Comparison of ENCODE assay signal across 7 mouse cellular contexts in genomic region chr5:120578504-120579081, GRCm38 (mm10). TPM values are rescaled to one million over a fixed set of nuclear protein-coding genes. Genes with fewer than 3 reads are reported as not detected.
A peak's percentile ranks its signal among the peaks of the same experiment; 100 is the strongest.
DNase-seq lines count a peak whose midpoint lies in the region; ATAC-seq and TF ChIP-seq lines count a peak whose summit lies in the region.

No protein-coding gene starts in this region.

- H3K9ac ChIP-seq in MEL (ENCODE audit: control insufficient read depth, low read depth, low read length, poor library complexity, severe bottlenecking): peak overlapping the region; percentile 42
- H3K9ac ChIP-seq in forebrain, embryonic 15.5 days (replicated peaks): no peak overlapping the region
- no peak overlapping the region for H3K9ac ChIP-seq in hindbrain, embryonic 13.5 days
- peak overlapping the region; percentile 19; the same call in 1 of the 2 replicates for H3K9ac ChIP-seq in neural tube, embryonic 13.5 days

- no peak for TF ChIP-seq CTCF in MEL (IDR thresholded peaks at IDR 0.05 in 2 of 3, conservative IDR thresholded peaks at IDR 0.05 in 1 of 3; ENCODE audit: control insufficient read depth in 1 of 3, insufficient read depth in 1 of 3, low read depth in 2 of 3, low read length in 3 of 3, poor library complexity in 1 of 3, severe bottlenecking in 1 of 3)

- ATAC-seq in forebrain, embryonic 15.5 days (replicated peaks): no peak
- no peak for ATAC-seq in hindbrain, embryonic 13.5 days (ENCODE audit: low FRiP score)
- no peak for ATAC-seq in neural tube, embryonic 13.5 days (ENCODE audit: low read depth)

- no peak overlapping the region for H3K4me2 ChIP-seq in forebrain, embryonic 15.5 days (replicated peaks)
- peak overlapping the region; percentile 4; the same call in 1 of the 2 replicates for H3K4me2 ChIP-seq in hindbrain, embryonic 13.5 days
- no peak overlapping the region for H3K4me2 ChIP-seq in neural tube, embryonic 13.5 days

- 58% methylated on average over 12 of the region's 12 CpGs for WGBS in forebrain, embryonic 15.5 days
- WGBS in hindbrain, embryonic 13.5 days: 56% methylated on average over 12 of the region's 12 CpGs
- WGBS in neural tube, embryonic 13.5 days: 48% methylated on average over 12 of the region's 12 CpGs

- H3K27ac ChIP-seq in MEL (ENCODE audit: control insufficient read depth, low read depth, low read length): peak overlapping the region; percentile 65
- H3K27ac ChIP-seq in forebrain, embryonic 15.5 days (replicated peaks): 0 out of 2 replicates have a peak overlapping the region, but pooled peaks have one; percentile 9
- peak overlapping the region; percentile 79 for H3K27ac ChIP-seq in hindbrain, embryonic 13.5 days
- H3K27ac ChIP-seq in neural tube, embryonic 13.5 days (replicated peaks): peak overlapping the region; percentile 85

- peaks cover 13 to 24% of the 10 kb centered on the region in 2 experiments for H3K4me1 ChIP-seq in MEL (ENCODE audit: control insufficient read depth in 1 of 2, insufficient read depth in 2 of 2, low read length in 2 of 2)
- H3K4me1 ChIP-seq in forebrain, embryonic 15.5 days: peaks cover 23% of the 10 kb centered on the region
- H3K4me1 ChIP-seq in hindbrain, embryonic 13.5 days (replicated peaks): peaks cover 35% of the 10 kb centered on the region
- peaks cover 71% of the 10 kb centered on the region for H3K4me1 ChIP-seq in neural tube, embryonic 13.5 days (replicated peaks)

- no peaks in the 10 kb centered on the region for H3K27me3 ChIP-seq in MEL (ENCODE audit: control insufficient read depth in 1 of 2, insufficient read depth in 2 of 2, low read length in 2 of 2)
- no peaks in the 10 kb centered on the region for H3K27me3 ChIP-seq in forebrain, embryonic 15.5 days
- no peaks in the 10 kb centered on the region for H3K27me3 ChIP-seq in hindbrain, embryonic 13.5 days
- no peaks in the 10 kb centered on the region for H3K27me3 ChIP-seq in neural tube, embryonic 13.5 days

- peak in 1 of 2 experiments; percentile 5; a peak in 1 of 4 replicates for TF ChIP-seq EP300 in MEL (IDR thresholded peaks at IDR 0.05; ENCODE audit: low read depth in 1 of 2, low read length in 2 of 2)

- DNase-seq in B cell, adult 2 months: peak; percentile 56 to 63
- DNase-seq in MEL (ENCODE audit: low read depth, low spot score) (peak; percentile 62), liver (peak; percentile 57)
- no peak for DNase-seq in left cerebral cortex, adult 9 months (ENCODE audit: low spot score in 2 of 2)

- H3K36me3 ChIP-seq in MEL (ENCODE audit: control insufficient read depth in 1 of 2, insufficient read depth in 2 of 2, low read length in 2 of 2): peaks cover 0 to 28% of the 10 kb centered on the region in 2 experiments; a peak in 2 of 4 replicates
- H3K36me3 ChIP-seq in forebrain, embryonic 15.5 days: peaks cover 3% of the 10 kb centered on the region; the same call in 1 of the 2 replicates
- peaks cover 15% of the 10 kb centered on the region for H3K36me3 ChIP-seq in hindbrain, embryonic 13.5 days
- H3K36me3 ChIP-seq in neural tube, embryonic 13.5 days: peaks cover 17% of the 10 kb centered on the region

- no peak for TF ChIP-seq POLR2A in MEL (IDR thresholded peaks at IDR 0.05; ENCODE audit: control insufficient read depth in 1 of 2, insufficient read depth in 1 of 2, low read depth in 1 of 2, low read length in 2 of 2, poor library complexity in 1 of 2)

- no peak for TF ChIP-seq RAD21 in MEL (IDR thresholded peaks at IDR 0.05; ENCODE audit: low read depth, low read length)

- H3K9me3 ChIP-seq in MEL (replicated peaks; ENCODE audit: insufficient read depth, low read length): no peaks in the 10 kb centered on the region
- no peaks in the 10 kb centered on the region for H3K9me3 ChIP-seq in forebrain, embryonic 15.5 days
- no peaks in the 10 kb centered on the region for H3K9me3 ChIP-seq in hindbrain, embryonic 13.5 days
- H3K9me3 ChIP-seq in neural tube, embryonic 13.5 days: no peaks in the 10 kb centered on the region

- peak overlapping the region in 1 of 2 experiments; percentile 0; a peak in 1 of 4 replicates for H3K4me3 ChIP-seq in MEL (ENCODE audit: control insufficient read depth in 1 of 2, insufficient read depth in 1 of 2, low read depth in 2 of 2, low read length in 2 of 2)
- H3K4me3 ChIP-seq in forebrain, embryonic 15.5 days: no peak overlapping the region
- H3K4me3 ChIP-seq in hindbrain, embryonic 13.5 days: no peak overlapping the region
- no peak overlapping the region for H3K4me3 ChIP-seq in neural tube, embryonic 13.5 days

- peaks cover 3% of the 10 kb centered on the region for H3K79me2 ChIP-seq in MEL (ENCODE audit: control insufficient read depth, insufficient read depth, low read length, poor library complexity)

TF ChIP-seq in MEL, 35 proteins besides CTCF, POLR2A, EP300 and RAD21:
- TF ChIP-seq NELFE (IDR thresholded peaks at IDR 0.05; ENCODE audit: low read depth, low read length) (no peak), E2F4 (IDR thresholded peaks at IDR 0.05; ENCODE audit: borderline replicate concordance, low read depth, low read length) (no peak), CHD2 (IDR thresholded peaks at IDR 0.05; ENCODE audit: low read length) (no peak), MAFK (IDR thresholded peaks at IDR 0.05; ENCODE audit: borderline replicate concordance, low read depth, low read length) (no peak), NRF1 (IDR thresholded peaks at IDR 0.05; ENCODE audit: insufficient read depth, low read depth, low read length, poor library complexity, severe bottlenecking) (no peak), MAX (IDR thresholded peaks at IDR 0.05; ENCODE audit: low read length) (no peak), MYB (IDR thresholded peaks at IDR 0.05; ENCODE audit: low read depth, low read length) (no peak), SIN3A (IDR thresholded peaks at IDR 0.05; ENCODE audit: low read length) (no peak), USF1 (IDR thresholded peaks at IDR 0.05; ENCODE audit: low read depth, low read length) (no peak), ETS1 (IDR thresholded peaks at IDR 0.05; ENCODE audit: low read depth, low read length) (peak; percentile 5; the same call in 1 of the 2 replicates), USF2 (IDR thresholded peaks at IDR 0.05; ENCODE audit: borderline replicate concordance in 1 of 2, insufficient read depth in 1 of 2, low read depth in 1 of 2, low read length in 2 of 2) (no peak), ZMIZ1 (IDR thresholded peaks at IDR 0.05; ENCODE audit: low read depth, low read length) (no peak), MAZ (IDR thresholded peaks at IDR 0.05; ENCODE audit: low read depth, low read length) (peak; percentile 55; the same call in 1 of the 2 replicates), POLR2AphosphoS5 (IDR thresholded peaks at IDR 0.05; ENCODE audit: borderline replicate concordance, low read depth, low read length) (no peak)

RNA-seq across cellular contexts. Expression of gene Tpcn1, which starts 9.9 kb away (rescaled TPM):
- 11.0 and 11.3 TPM in 2 replicates for total RNA-seq in MEL (2012; rRNA removed)
- polyA plus RNA-seq in MEL (2012; ENCODE audit: insufficient read depth in 1 of 2, insufficient read length in 2 of 2, low read depth in 1 of 2, low replicate concordance in 2 of 2, missing spikeins in 1 of 2): 10 to 100 TPM in 1 of 2 experiments, not detected in 1; 43.2 TPM
- polyA plus RNA-seq in forebrain, embryonic 15.5 days (2015; fragmentation: Nextera tagmentation; extraction: Ambion mirVana): 17.4 and 19.9 TPM in 2 replicates
- polyA plus RNA-seq in hindbrain, embryonic 13.5 days (2015; fragmentation: Nextera tagmentation; extraction: Ambion mirVana): 18.2 and 18.7 TPM in 2 replicates
- 22.4 and 22.5 TPM in 2 replicates for polyA plus RNA-seq in neural tube, embryonic 13.5 days (2015; fragmentation: Nextera tagmentation; extraction: Ambion mirVana)

RNA-seq across cellular contexts. Expression of gene Iqcd, which starts 10.2 kb away (rescaled TPM):
- total RNA-seq in MEL (2012; rRNA removed): 0.62 and 1.1 TPM in 2 replicates
- polyA plus RNA-seq in MEL (2012; ENCODE audit: insufficient read depth in 1 of 2, insufficient read length in 2 of 2, low read depth in 1 of 2, low replicate concordance in 2 of 2, missing spikeins in 1 of 2): 1 to 10 TPM in 1 of 2 experiments, not detected in 1; 2.2 TPM
- 1.5 and 2.1 TPM in 2 replicates for polyA plus RNA-seq in forebrain, embryonic 15.5 days (2015; fragmentation: Nextera tagmentation; extraction: Ambion mirVana)
- polyA plus RNA-seq in hindbrain, embryonic 13.5 days (2015; fragmentation: Nextera tagmentation; extraction: Ambion mirVana): 2.4 and 2.6 TPM in 2 replicates
- 0.94 and 1.0 TPM in 2 replicates for polyA plus RNA-seq in neural tube, embryonic 13.5 days (2015; fragmentation: Nextera tagmentation; extraction: Ambion mirVana)

RNA-seq across cellular contexts. Expression of gene Rita1, which starts 33.8 kb away (rescaled TPM):
- total RNA-seq in MEL (2012; rRNA removed): 14.0 and 18.1 TPM in 2 replicates
- polyA plus RNA-seq in MEL (2012; ENCODE audit: insufficient read depth in 1 of 2, insufficient read length in 2 of 2, low read depth in 1 of 2, low replicate concordance in 2 of 2, missing spikeins in 1 of 2): 10 to 100 TPM in 1 of 2 experiments, not detected in 1; 22.1 TPM
- 22.4 and 23.0 TPM in 2 replicates for polyA plus RNA-seq in forebrain, embryonic 15.5 days (2015; fragmentation: Nextera tagmentation; extraction: Ambion mirVana)
- 26.2 TPM in 2 replicates for polyA plus RNA-seq in hindbrain, embryonic 13.5 days (2015; fragmentation: Nextera tagmentation; extraction: Ambion mirVana)
- polyA plus RNA-seq in neural tube, embryonic 13.5 days (2015; fragmentation: Nextera tagmentation; extraction: Ambion mirVana): 19.9 and 25.1 TPM in 2 replicates

RNA-seq across cellular contexts. Expression of gene Ddx54, which starts 33.9 kb away (rescaled TPM):
- 73.8 and 74.8 TPM in 2 replicates for total RNA-seq in MEL (2012; rRNA removed)
- polyA plus RNA-seq in MEL (2012; ENCODE audit: insufficient read depth in 1 of 2, insufficient read length in 2 of 2, low read depth in 1 of 2, low replicate concordance in 2 of 2, missing spikeins in 1 of 2): 10 to 100 TPM in 1 of 2 experiments, not detected in 1; 99.9 TPM
- polyA plus RNA-seq in forebrain, embryonic 15.5 days (2015; fragmentation: Nextera tagmentation; extraction: Ambion mirVana): 46.9 and 49.0 TPM in 2 replicates
- 44.0 and 47.7 TPM in 2 replicates for polyA plus RNA-seq in hindbrain, embryonic 13.5 days (2015; fragmentation: Nextera tagmentation; extraction: Ambion mirVana)
- polyA plus RNA-seq in neural tube, embryonic 13.5 days (2015; fragmentation: Nextera tagmentation; extraction: Ambion mirVana): 44.6 and 45.7 TPM in 2 replicates

RNA-seq across cellular contexts. Expression of gene Cfap73, which starts 55.4 kb away (rescaled TPM):
- total RNA-seq in MEL (2012; rRNA removed): not detected in 2 replicates
- under 1 TPM in 1 of 2 experiments, not detected in 1; 0.25 TPM for polyA plus RNA-seq in MEL (2012; ENCODE audit: insufficient read depth in 1 of 2, insufficient read length in 2 of 2, low read depth in 1 of 2, low replicate concordance in 2 of 2, missing spikeins in 1 of 2)
- 0.47 and 1.2 TPM in 2 replicates for polyA plus RNA-seq in forebrain, embryonic 15.5 days (2015; fragmentation: Nextera tagmentation; extraction: Ambion mirVana)
- 0.28 and 0.49 TPM in 2 replicates for polyA plus RNA-seq in hindbrain, embryonic 13.5 days (2015; fragmentation: Nextera tagmentation; extraction: Ambion mirVana)
- not detected in 2 replicates for polyA plus RNA-seq in neural tube, embryonic 13.5 days (2015; fragmentation: Nextera tagmentation; extraction: Ambion mirVana)

Comparison
In these comparisons a context has a peak if more than half of its experiments do, and no peak if none do; other contexts are left out.
1. DNase-seq: peak in B cell, adult 2 months (2 of 2), MEL (single experiment) and liver (single experiment); none in left cerebral cortex, adult 9 months (0 of 2).
2. H3K27ac ChIP-seq: peak in every context shown above with its lines; median percentile 85 in neural tube, embryonic 13.5 days; 79 in hindbrain, embryonic 13.5 days; 65 in MEL; 9 in forebrain, embryonic 15.5 days.
3. H3K9ac ChIP-seq: peak in MEL (single experiment) and neural tube, embryonic 13.5 days (single experiment); none in forebrain, embryonic 15.5 days (single experiment) and hindbrain, embryonic 13.5 days (single experiment).